8 mouse cellular contexts compared by ENCODE assay signal in genomic region chr5:30914101-30914635, GRCm38 (mm10). TPM values are rescaled to one million over a fixed set of nuclear protein-coding genes. Genes with fewer than 3 reads are reported as not detected.
DNase-seq lines count a peak whose midpoint lies in the region; ATAC-seq and TF ChIP-seq lines count a peak whose summit lies in the region.

No protein-coding gene starts in this region.

- DNase-seq in kidney, postnatal 0 days (ENCODE audit: low spot score) = no peak
- DNase-seq in kidney, adult 8-10 months = no peak
- DNase-seq in embryo, embryonic 10.5 days (ENCODE audit: low spot score) = peak; percentile 29
- no peak for DNase-seq in hindbrain, postnatal 0 days (ENCODE audit: low spot score)
- no peak for DNase-seq in urinary bladder, postnatal 14 days (ENCODE audit: low spot score)
- no peak for DNase-seq in adrenal gland, adult 2 months
- DNase-seq in cerebellum, adult 11-12 months = no peak

- ATAC-seq in kidney, postnatal 0 days (replicated peaks; ENCODE audit: low FRiP score, low read depth) = no peak
- no peak for ATAC-seq in hindbrain, postnatal 0 days

- peaks cover 21% of the 10 kb centered on the region; the same call in 1 of the 2 replicates for H3K36me3 ChIP-seq in kidney, postnatal 0 days (ENCODE audit: insufficient read depth, low read length)
- H3K36me3 ChIP-seq in hindbrain, postnatal 0 days (ENCODE audit: insufficient read depth, low read length) = no peaks in the 10 kb centered on the region
- H3K36me3 ChIP-seq in myocyte (ENCODE audit: control insufficient read depth, insufficient read depth) = no peaks in the 10 kb centered on the region

- no peaks in the 10 kb centered on the region for H3K79me2 ChIP-seq in myocyte (ENCODE audit: control insufficient read depth, insufficient read depth)

- no peaks in the 10 kb centered on the region for H3K27me3 ChIP-seq in kidney, postnatal 0 days (ENCODE audit: insufficient read depth, low read length)
- H3K27me3 ChIP-seq in hindbrain, postnatal 0 days (ENCODE audit: insufficient read depth, low read length) = no peaks in the 10 kb centered on the region
- H3K27me3 ChIP-seq in myocyte (ENCODE audit: control insufficient read depth, insufficient read depth, insufficient read length) = no peaks in the 10 kb centered on the region

- no peak for TF ChIP-seq CTCF in kidney, postnatal 0 days (IDR thresholded peaks at IDR 0.05; ENCODE audit: low read depth)
- no peak for TF ChIP-seq CTCF in hindbrain, postnatal 0 days (IDR thresholded peaks at IDR 0.05; ENCODE audit: low read depth)

- peak overlapping the region; percentile 68 for H3K4me2 ChIP-seq in kidney, postnatal 0 days (ENCODE audit: low read length)
- peak overlapping the region; percentile 19 for H3K4me2 ChIP-seq in hindbrain, postnatal 0 days (ENCODE audit: low read depth, low read length)
- peak overlapping the region; percentile 63 for H3K4me2 ChIP-seq in myocyte (ENCODE audit: low read depth)

- H3ac ChIP-seq in myocyte (ENCODE audit: control insufficient read depth, insufficient read length) = no peak overlapping the region

- H3K4me1 ChIP-seq in kidney, postnatal 0 days (replicated peaks; ENCODE audit: insufficient read depth, low read length) = peaks cover 28% of the 10 kb centered on the region
- H3K4me1 ChIP-seq in hindbrain, postnatal 0 days (ENCODE audit: insufficient read depth, low read length) = peaks cover 3% of the 10 kb centered on the region

- peak overlapping the region; percentile 53 for H3K4me3 ChIP-seq in kidney, postnatal 0 days (replicated peaks; ENCODE audit: low read depth, low read length)
- no peak overlapping the region for H3K4me3 ChIP-seq in hindbrain, postnatal 0 days (ENCODE audit: low read length)
- peak overlapping the region; percentile 13 for H3K4me3 ChIP-seq in myocyte

- peak overlapping the region; percentile 68 for H3K9ac ChIP-seq in kidney, postnatal 0 days (ENCODE audit: low read depth, low read length)
- no peak overlapping the region for H3K9ac ChIP-seq in hindbrain, postnatal 0 days (replicated peaks; ENCODE audit: low read length)

- 32% methylated on average over 7 of the region's 7 CpGs for WGBS in kidney, postnatal 0 days
- WGBS in hindbrain, postnatal 0 days = 73% methylated on average over 7 of the region's 7 CpGs

- no peak for TF ChIP-seq POLR2A in myocyte (IDR thresholded peaks at IDR 0.05; ENCODE audit: insufficient read length, low read depth)

- no peaks in the 10 kb centered on the region for H3K9me3 ChIP-seq in kidney, postnatal 0 days (replicated peaks; ENCODE audit: low read length)
- no peaks in the 10 kb centered on the region for H3K9me3 ChIP-seq in hindbrain, postnatal 0 days (ENCODE audit: low read length)

- H3K27ac ChIP-seq in kidney, postnatal 0 days = peak overlapping the region; percentile 93
- H3K27ac ChIP-seq in hindbrain, postnatal 0 days = no peak overlapping the region

TF ChIP-seq in myocyte, 11 proteins besides CTCF, POLR2A, EP300 and RAD21:
- TF ChIP-seq MYOG (IDR thresholded peaks at IDR 0.05; ENCODE audit: control insufficient read depth in 1 of 3, insufficient read depth in 1 of 3, insufficient read length in 2 of 3, low read depth in 2 of 3) (no peak), E2F4 (IDR thresholded peaks at IDR 0.05; ENCODE audit: insufficient read depth) (no peak), SRF (IDR thresholded peaks at IDR 0.05; ENCODE audit: control insufficient read depth, insufficient read length, low read depth) (no peak), USF1 (IDR thresholded peaks at IDR 0.05; ENCODE audit: low read depth) (no peak), REST (IDR thresholded peaks at IDR 0.05; ENCODE audit: insufficient read depth, insufficient read length) (no peak), TCF3 (IDR thresholded peaks at IDR 0.05; ENCODE audit: insufficient read length, low read depth) (no peak), MAX (IDR thresholded peaks at IDR 0.05; ENCODE audit: low read depth) (no peak)
TF ChIP-seq in myocyte: peak in this region for 0.

RNA-seq across cellular contexts. Expression of gene Emilin1, which starts 1.0 kb away (rescaled TPM):
- 204 and 226 TPM in 2 replicates for polyA plus RNA-seq in kidney, postnatal 0 days (2015; fragmentation: Nextera tagmentation; extraction: Ambion mirVana)
- total RNA-seq in hindbrain, postnatal 0 days (2014; rRNA removed) = 8.1 and 9.3 TPM in 2 replicates
- 10.3 and 10.5 TPM in 2 replicates for polyA plus RNA-seq in hindbrain, postnatal 0 days (2015; fragmentation: Nextera tagmentation; extraction: Ambion mirVana)
- 25.8 TPM for polyA plus RNA-seq in myocyte (2012; fragmentation: generic; extraction: Trizol)
- 10 to 100 TPM; 40.3 to 62.0 TPM for total RNA-seq in adrenal gland, adult 2 months (2021)
- polyA plus RNA-seq in adrenal gland, adult 2 months (2012; rRNA removed) = 64.1 and 75.1 TPM in 2 replicates

RNA-seq across cellular contexts. Expression of gene Ost4, which starts 6.6 kb away (rescaled TPM):
- polyA plus RNA-seq in kidney, postnatal 0 days (2015; fragmentation: Nextera tagmentation; extraction: Ambion mirVana) = 466 and 517 TPM in 2 replicates
- 109 and 179 TPM in 2 replicates for total RNA-seq in hindbrain, postnatal 0 days (2014; rRNA removed)
- polyA plus RNA-seq in hindbrain, postnatal 0 days (2015; fragmentation: Nextera tagmentation; extraction: Ambion mirVana) = 224 and 236 TPM in 2 replicates
- 262 TPM for polyA plus RNA-seq in myocyte (2012; fragmentation: generic; extraction: Trizol)
- total RNA-seq in adrenal gland, adult 2 months (2021) = 100 to 1,000 TPM; 256 to 264 TPM
- polyA plus RNA-seq in adrenal gland, adult 2 months (2012; rRNA removed) = 120 and 143 TPM in 2 replicates

RNA-seq across cellular contexts. Expression of gene Khk, which starts 7.1 kb away (rescaled TPM):
- 68.9 and 70.6 TPM in 2 replicates for polyA plus RNA-seq in kidney, postnatal 0 days (2015; fragmentation: Nextera tagmentation; extraction: Ambion mirVana)
- total RNA-seq in hindbrain, postnatal 0 days (2014; rRNA removed) = 3.0 and 14.6 TPM in 2 replicates
- polyA plus RNA-seq in hindbrain, postnatal 0 days (2015; fragmentation: Nextera tagmentation; extraction: Ambion mirVana) = 16.5 and 17.4 TPM in 2 replicates
- 16.6 TPM for polyA plus RNA-seq in myocyte (2012; fragmentation: generic; extraction: Trizol)
- total RNA-seq in adrenal gland, adult 2 months (2021) = 10 to 100 TPM; 37.2 to 44.3 TPM
- polyA plus RNA-seq in adrenal gland, adult 2 months (2012; rRNA removed) = 43.9 and 60.3 TPM in 2 replicates

RNA-seq across cellular contexts. Expression of gene Agbl5, which starts 25.7 kb away (rescaled TPM):
- 17.3 and 17.5 TPM in 2 replicates for polyA plus RNA-seq in kidney, postnatal 0 days (2015; fragmentation: Nextera tagmentation; extraction: Ambion mirVana)
- 58.7 and 61.8 TPM in 2 replicates for total RNA-seq in hindbrain, postnatal 0 days (2014; rRNA removed)
- 14.9 and 18.0 TPM in 2 replicates for polyA plus RNA-seq in hindbrain, postnatal 0 days (2015; fragmentation: Nextera tagmentation; extraction: Ambion mirVana)
- 3.1 TPM for polyA plus RNA-seq in myocyte (2012; fragmentation: generic; extraction: Trizol)
- 1 to 10 TPM; 7.6 to 9.2 TPM for total RNA-seq in adrenal gland, adult 2 months (2021)
- polyA plus RNA-seq in adrenal gland, adult 2 months (2012; rRNA removed) = 25.3 and 27.5 TPM in 2 replicates

RNA-seq across cellular contexts. Expression of gene Cgref1, which starts 31.2 kb away (rescaled TPM):
- polyA plus RNA-seq in kidney, postnatal 0 days (2015; fragmentation: Nextera tagmentation; extraction: Ambion mirVana) = 47.4 and 52.2 TPM in 2 replicates
- 114 and 153 TPM in 2 replicates for total RNA-seq in hindbrain, postnatal 0 days (2014; rRNA removed)
- polyA plus RNA-seq in hindbrain, postnatal 0 days (2015; fragmentation: Nextera tagmentation; extraction: Ambion mirVana) = 77.4 and 88.0 TPM in 2 replicates
- 26.2 TPM for polyA plus RNA-seq in myocyte (2012; fragmentation: generic; extraction: Trizol)
- 1 to 10 TPM in 1 of 2 experiments, under 1 TPM in 1; 0.58 to 2.5 TPM for total RNA-seq in adrenal gland, adult 2 months (2021)
- polyA plus RNA-seq in adrenal gland, adult 2 months (2012; rRNA removed) = 1.5 and 2.0 TPM in 2 replicates
